In genomic region chr11:98753264-98753663, GRCm38 (mm10) we compare ENCODE assay signal across 10 mouse cellular contexts. TPM values are rescaled to one million over a fixed set of nuclear protein-coding genes. Genes with fewer than 3 reads are reported as not detected.
A peak's percentile ranks its signal among the peaks of the same experiment; 100 is the strongest.
DNase-seq lines count a peak whose midpoint lies in the region; ATAC-seq and TF ChIP-seq lines count a peak whose summit lies in the region.
"Had no signal": no experiment of that assay in that cellular context is flagged by ENCODE, and none has a peak within 500 bp of the region (broad histone marks: within the 10 kb centered on the region; RNA-seq: fewer than 3 reads in every experiment).

No protein-coding gene starts in this region.

- peak overlapping the region; percentile 93; the same call in 1 of the 2 replicates for H3K27ac ChIP-seq in heart, adult 2 months
- peak overlapping the region; percentile 83 for H3K27ac ChIP-seq in liver, embryonic 11.5 days (ENCODE audit: low read depth, low read length)
- H3K27ac ChIP-seq in heart, embryonic 16.5 days (ENCODE audit: low read length), result peak overlapping the region; percentile 49
- peak overlapping the region; percentile 94 for H3K27ac ChIP-seq in intestine, postnatal 0 days (ENCODE audit: low read depth, low read length)

- TF ChIP-seq CTCF in heart, adult 2 months (IDR thresholded peaks at IDR 0.05), result no peak
- no peak for TF ChIP-seq CTCF in intestine, postnatal 0 days (IDR thresholded peaks at IDR 0.05; ENCODE audit: low read depth)

- H3K9ac ChIP-seq in heart, adult 2 months (ENCODE audit: low read depth, low read length), result no peak overlapping the region
- no peak overlapping the region for H3K9ac ChIP-seq in liver, embryonic 11.5 days (ENCODE audit: low read depth, low read length)
- H3K9ac ChIP-seq in heart, embryonic 16.5 days (ENCODE audit: low read length), result peak overlapping the region; percentile 28; the same call in 1 of the 2 replicates
- peak overlapping the region; percentile 17; the same call in 1 of the 2 replicates for H3K9ac ChIP-seq in intestine, postnatal 0 days (ENCODE audit: low read depth, low read length)

- no peaks in the 10 kb centered on the region for H3K9me3 ChIP-seq in liver, embryonic 11.5 days (ENCODE audit: control insufficient read depth, low read length)
- no peaks in the 10 kb centered on the region for H3K9me3 ChIP-seq in heart, embryonic 16.5 days (replicated peaks; ENCODE audit: control insufficient read depth, low read length)
- H3K9me3 ChIP-seq in intestine, postnatal 0 days (ENCODE audit: control insufficient read depth), result no peaks in the 10 kb centered on the region
- H3K9me3 ChIP-seq: neural tube, embryonic 13.5 days had no signal

- TF ChIP-seq EP300 in heart, adult 2 months (IDR thresholded peaks at IDR 0.05; ENCODE audit: insufficient read depth, low read depth, low read length), result no peak

- H3K4me2 ChIP-seq in liver, embryonic 11.5 days, result 0 out of 2 replicates have a peak overlapping the region, but pooled peaks have one; percentile 3
- H3K4me2 ChIP-seq in heart, embryonic 16.5 days (ENCODE audit: low read depth, low read length), result no peak overlapping the region
- 0 out of 2 replicates have a peak overlapping the region, but pooled peaks have one; percentile 44 for H3K4me2 ChIP-seq in intestine, postnatal 0 days (replicated peaks; ENCODE audit: low read depth)
- H3K4me2 ChIP-seq: neural tube, embryonic 13.5 days had no signal

- DNase-seq in heart, adult 2 months, result no peak
- DNase-seq in heart, postnatal 25 days (ENCODE audit: low spot score), result no peak
- DNase-seq in liver, embryonic 11.5 days (ENCODE audit: low spot score), result no peak
- no peak for DNase-seq in liver
- no peak for DNase-seq in thymus, postnatal 10 days (ENCODE audit: low spot score in 2 of 2)
- DNase-seq: cerebellum, postnatal 36 days had no signal

- H3K4me3 ChIP-seq in heart, adult 2 months, result no peak overlapping the region
- no peak overlapping the region for H3K4me3 ChIP-seq in liver, embryonic 11.5 days (ENCODE audit: low read depth, low read length)
- no peak overlapping the region for H3K4me3 ChIP-seq in heart, embryonic 16.5 days (ENCODE audit: low read length)
- H3K4me3 ChIP-seq in intestine, postnatal 0 days (ENCODE audit: low read depth, low read length), result no peak overlapping the region
- H3K4me3 ChIP-seq: erythroblast, embryonic 14.5 days; neural tube, embryonic 13.5 days had no signal

- no peaks in the 10 kb centered on the region for H3K27me3 ChIP-seq in heart, adult 2 months (ENCODE audit: control insufficient read depth, insufficient read depth, low read length)
- no peaks in the 10 kb centered on the region for H3K27me3 ChIP-seq in liver, embryonic 11.5 days (replicated peaks; ENCODE audit: control insufficient read depth, insufficient read depth, low read length)
- H3K27me3 ChIP-seq in heart, embryonic 16.5 days (ENCODE audit: control insufficient read depth, insufficient read depth, low read length), result no peaks in the 10 kb centered on the region
- H3K27me3 ChIP-seq in intestine, postnatal 0 days (replicated peaks; ENCODE audit: control insufficient read depth, insufficient read depth, low read length), result no peaks in the 10 kb centered on the region
- H3K27me3 ChIP-seq: neural tube, embryonic 13.5 days had no signal

- WGBS in heart, adult 2 months, result 83% methylated on average over 5 of the region's 5 CpGs
- WGBS in liver, embryonic 11.5 days, result 90% methylated on average over 5 of the region's 5 CpGs
- 93% methylated on average over 5 of the region's 5 CpGs for WGBS in heart, embryonic 16.5 days
- WGBS in intestine, postnatal 0 days, result 78% methylated on average over 5 of the region's 5 CpGs

- intact Hi-C loops in heart, adult 2 months (cut with DNase I), result no loop called here
- intact Hi-C loops in heart, postnatal 25 days (cut with DNase I), result no loop called here

- ATAC-seq in liver, embryonic 11.5 days (replicated peaks; ENCODE audit: low FRiP score), result no peak
- no peak for ATAC-seq in heart, embryonic 16.5 days (replicated peaks; ENCODE audit: extremely low read depth, insufficient read depth, low FRiP score)
- ATAC-seq in intestine, postnatal 0 days, result no peak

- H3K79me2 ChIP-seq in heart, adult 2 months (replicated peaks; ENCODE audit: control insufficient read depth, insufficient read depth, low read length), result peaks cover 4% of the 10 kb centered on the region

- TF ChIP-seq POLR2A in heart, adult 2 months (IDR thresholded peaks at IDR 0.05; ENCODE audit: insufficient read depth, low read depth, low read length), result no peak

- peaks cover 42% of the 10 kb centered on the region for H3K4me1 ChIP-seq in heart, adult 2 months (ENCODE audit: control insufficient read depth, insufficient read depth, low read length)
- peaks cover 87% of the 10 kb centered on the region for H3K4me1 ChIP-seq in liver, embryonic 11.5 days (replicated peaks; ENCODE audit: control insufficient read depth, insufficient read depth, low read length)
- H3K4me1 ChIP-seq in heart, embryonic 16.5 days (ENCODE audit: control insufficient read depth, insufficient read depth, low read length), result peaks cover 81% of the 10 kb centered on the region
- H3K4me1 ChIP-seq in intestine, postnatal 0 days (replicated peaks; ENCODE audit: control insufficient read depth, insufficient read depth, low read length), result peaks cover 43% of the 10 kb centered on the region

- peaks cover 4% of the 10 kb centered on the region for H3K36me3 ChIP-seq in heart, adult 2 months (ENCODE audit: control insufficient read depth, insufficient read depth, low read length)
- H3K36me3 ChIP-seq in liver, embryonic 11.5 days (ENCODE audit: control insufficient read depth, insufficient read depth, low read length), result peaks cover 13% of the 10 kb centered on the region; the same call in 1 of the 2 replicates
- peaks cover 22% of the 10 kb centered on the region for H3K36me3 ChIP-seq in heart, embryonic 16.5 days (ENCODE audit: control insufficient read depth, insufficient read depth)
- peaks cover 30% of the 10 kb centered on the region for H3K36me3 ChIP-seq in intestine, postnatal 0 days (ENCODE audit: control insufficient read depth, insufficient read depth)

RNA-seq across cellular contexts. Expression of gene Thra, which starts 12.8 kb away (rescaled TPM):
- total RNA-seq in heart, adult 2 months (2021), result 100 to 1,000 TPM; 103 to 105 TPM
- 89.4 and 104 TPM in 2 replicates for polyA plus RNA-seq in heart, adult 2 months (2012; rRNA removed)
- total RNA-seq in heart, postnatal 25 days (2021), result 100 to 1,000 TPM; 102 to 117 TPM
- 26.6 and 31.6 TPM in 2 replicates for polyA plus RNA-seq in liver, embryonic 11.5 days (2014; fragmentation: Nextera tagmentation; extraction: Ambion mirVana)
- 37.5 and 40.2 TPM in 2 replicates for polyA plus RNA-seq in heart, embryonic 16.5 days (2015; fragmentation: Nextera tagmentation; extraction: Ambion mirVana)
- polyA plus RNA-seq in intestine, postnatal 0 days (2015; fragmentation: Nextera tagmentation; extraction: Ambion mirVana), result 32.4 and 39.1 TPM in 2 replicates

RNA-seq across cellular contexts. Expression of gene Nr1d1, which starts 21.9 kb away (rescaled TPM):
- total RNA-seq in heart, adult 2 months (2021), result 100 to 1,000 TPM in 1 of 2 experiments, 10 to 100 TPM in 1; 35.5 to 111 TPM
- 190 and 208 TPM in 2 replicates for polyA plus RNA-seq in heart, adult 2 months (2012; rRNA removed)
- 100 to 1,000 TPM in 1 of 2 experiments, 10 to 100 TPM in 1; 61.2 to 129 TPM for total RNA-seq in heart, postnatal 25 days (2021)
- polyA plus RNA-seq in liver, embryonic 11.5 days (2014; fragmentation: Nextera tagmentation; extraction: Ambion mirVana), result 2.1 and 2.7 TPM in 2 replicates
- polyA plus RNA-seq in heart, embryonic 16.5 days (2015; fragmentation: Nextera tagmentation; extraction: Ambion mirVana), result 7.0 and 8.2 TPM in 2 replicates
- polyA plus RNA-seq in intestine, postnatal 0 days (2015; fragmentation: Nextera tagmentation; extraction: Ambion mirVana), result 4.1 and 5.1 TPM in 2 replicates

RNA-seq across cellular contexts. Expression of gene Med24, which starts 24.0 kb away (rescaled TPM):
- total RNA-seq in heart, adult 2 months (2021), result 10 to 100 TPM; 41.6 to 48.1 TPM
- polyA plus RNA-seq in heart, adult 2 months (2012; rRNA removed), result 54.5 and 65.2 TPM in 2 replicates
- total RNA-seq in heart, postnatal 25 days (2021), result 10 to 100 TPM; 45.2 to 48.8 TPM
- 61.9 and 63.6 TPM in 2 replicates for polyA plus RNA-seq in liver, embryonic 11.5 days (2014; fragmentation: Nextera tagmentation; extraction: Ambion mirVana)
- 36.8 and 40.3 TPM in 2 replicates for polyA plus RNA-seq in heart, embryonic 16.5 days (2015; fragmentation: Nextera tagmentation; extraction: Ambion mirVana)
- polyA plus RNA-seq in intestine, postnatal 0 days (2015; fragmentation: Nextera tagmentation; extraction: Ambion mirVana), result 14.7 and 18.5 TPM in 2 replicates

RNA-seq across cellular contexts. Expression of gene Msl1, which starts 42.1 kb away (rescaled TPM):
- total RNA-seq in heart, adult 2 months (2021), result 10 to 100 TPM; 68.9 to 75.3 TPM
- 21.9 and 44.4 TPM in 2 replicates for polyA plus RNA-seq in heart, adult 2 months (2012; rRNA removed)
- 10 to 100 TPM; 73.0 to 78.1 TPM for total RNA-seq in heart, postnatal 25 days (2021)
- 14.8 and 17.7 TPM in 2 replicates for polyA plus RNA-seq in liver, embryonic 11.5 days (2014; fragmentation: Nextera tagmentation; extraction: Ambion mirVana)
- 15.2 and 15.5 TPM in 2 replicates for polyA plus RNA-seq in heart, embryonic 16.5 days (2015; fragmentation: Nextera tagmentation; extraction: Ambion mirVana)
- 12.6 and 15.1 TPM in 2 replicates for polyA plus RNA-seq in intestine, postnatal 0 days (2015; fragmentation: Nextera tagmentation; extraction: Ambion mirVana)

RNA-seq across cellular contexts. Expression of gene Casc3, which starts 51.4 kb away (rescaled TPM):
- 10 to 100 TPM; 18.7 to 20.7 TPM for total RNA-seq in heart, adult 2 months (2021)
- polyA plus RNA-seq in heart, adult 2 months (2012; rRNA removed), result 17.5 and 25.2 TPM in 2 replicates
- total RNA-seq in heart, postnatal 25 days (2021), result 10 to 100 TPM; 22.4 to 25.5 TPM
- 34.8 and 35.6 TPM in 2 replicates for polyA plus RNA-seq in liver, embryonic 11.5 days (2014; fragmentation: Nextera tagmentation; extraction: Ambion mirVana)
- polyA plus RNA-seq in heart, embryonic 16.5 days (2015; fragmentation: Nextera tagmentation; extraction: Ambion mirVana), result 23.4 and 24.0 TPM in 2 replicates
- 10.8 and 12.4 TPM in 2 replicates for polyA plus RNA-seq in intestine, postnatal 0 days (2015; fragmentation: Nextera tagmentation; extraction: Ambion mirVana)

Comparison
In these comparisons a context has a peak if more than half of its experiments do, and no peak if none do; other contexts are left out.
1. H3K9ac ChIP-seq: peak in heart, embryonic 16.5 days (single experiment) and intestine, postnatal 0 days (single experiment); none in heart, adult 2 months (single experiment) and liver, embryonic 11.5 days (single experiment).
2. RNA of gene Nr1d1, which starts 21.9 kb away (polyA plus RNA-seq): 190 to 208 TPM in heart, adult 2 months; 7.0 to 8.2 TPM in heart, embryonic 16.5 days, 4.1 to 5.1 TPM in intestine, postnatal 0 days and 2.1 to 2.7 TPM in liver, embryonic 11.5 days; every median in the first group is over 10 times any median in the second.
3. Peak in every context shown above with its lines, with median percentiles within 50 percentile points of each other: H3K27ac ChIP-seq.